Mouse (Mus musculus): ENCODE data around the gene Poc1b.

- TF ChIP-seq TAL1 (IDR thresholded peaks at IDR 0.05; ENCODE audit: low read length) (no peak), GATA1 (IDR thresholded peaks at IDR 0.05; ENCODE audit: low read length) (no peak)
These were observed 25.9 kb downstream of the Poc1b start for GRCm38 (mm10) chr10:99132595-99133272.
